Mouse (Mus musculus) kidney, embryonic 16.5 days (tissue): ENCODE measurements at regions not wholly inside any gene's neighbourhood (a gene's known extent, or its start where the extent isn't known, plus 50 kb on each side); places are given as distances from the start of the nearest gene placed in this dataset.

Experiments used
- ATAC-seq: fragments of 200-750 bp; cut with Nextera tagmentation; 2 replicates; pipeline ENCODE4 v1.8.0; 2017; ENCODE audit warnings: moderate TSS enrichment; ENCODE audit not compliant: low FRiP score, low TSS enrichment
- H3K27ac ChIP-seq: fragments of 300-500 bp; sonication (generic); 2 replicates; pipeline ENCODE4 v1.5.1; 2014; ENCODE audit warnings: low read length
- H3K27me3 ChIP-seq: fragments of 300-500 bp; sonication (generic); 2 replicates; pipeline ENCODE4 v1.6.1; 2014; ENCODE audit warnings: low read length, control low read depth, mixed read lengths; ENCODE audit not compliant: insufficient read depth
- H3K36me3 ChIP-seq: fragments of 300-500 bp; sonication (generic); 2 replicates; pipeline ENCODE4 v1.6.1; 2014; ENCODE audit warnings: low read length, control low read depth, mixed read lengths; ENCODE audit not compliant: insufficient read depth
- H3K4me1 ChIP-seq: fragments of 300-500 bp; sonication (generic); 2 replicates; pipeline ENCODE4 v1.6.1; 2014; ENCODE audit warnings: low read length, control low read depth, mixed read lengths; ENCODE audit not compliant: insufficient read depth
- H3K4me2 ChIP-seq: fragments of 300-500 bp; sonication (generic); replicated peaks from 2 replicates; pipeline ENCODE4 v1.6.1; 2014; ENCODE audit warnings: low read depth, low read length
- H3K4me3 ChIP-seq: fragments of 300-500 bp; sonication (generic); 2 replicates; pipeline ENCODE4 v1.5.1; 2014; ENCODE audit warnings: mild to moderate bottlenecking, low read length
- H3K9ac ChIP-seq: fragments of 300-500 bp; sonication (generic); replicated peaks from 2 replicates; pipeline ENCODE4 v1.6.1; 2014; ENCODE audit warnings: low read length
- H3K9me3 ChIP-seq: fragments of 300-500 bp; sonication (generic); 2 replicates; pipeline ENCODE4 v1.6.1; 2016; ENCODE audit warnings: low read length, control low read depth
- WGBS: fragments of 180-500 bp; shearing (Covaris S2); extraction: QIAGEN DNeasy Blood & Tissue Kit; methylation state at CpG from one replicate; pipeline ENCODE4 v1.1.7; 2014; 5-methylcytosine and 5-hydroxymethylcytosine counted together

GRCm38 (mm10) chr3:150752787-150753186 lies 684.9 kb upstream of the Adgrl4 start:
- H3K9me3 ChIP-seq, result no peaks in the 10 kb centered on the region
- H3K4me2 ChIP-seq, result no peak overlapping the region
- H3K4me1 ChIP-seq, result no peaks in the 10 kb centered on the region
- H3K27me3 ChIP-seq, result no peaks in the 10 kb centered on the region
- 87% methylated on average over 1 of the region's 1 CpGs for WGBS
- H3K27ac ChIP-seq, result no peak overlapping the region
- no peak overlapping the region for H3K4me3 ChIP-seq
- no peak for ATAC-seq
- no peaks in the 10 kb centered on the region for H3K36me3 ChIP-seq
- no peak overlapping the region for H3K9ac ChIP-seq

DNA sequence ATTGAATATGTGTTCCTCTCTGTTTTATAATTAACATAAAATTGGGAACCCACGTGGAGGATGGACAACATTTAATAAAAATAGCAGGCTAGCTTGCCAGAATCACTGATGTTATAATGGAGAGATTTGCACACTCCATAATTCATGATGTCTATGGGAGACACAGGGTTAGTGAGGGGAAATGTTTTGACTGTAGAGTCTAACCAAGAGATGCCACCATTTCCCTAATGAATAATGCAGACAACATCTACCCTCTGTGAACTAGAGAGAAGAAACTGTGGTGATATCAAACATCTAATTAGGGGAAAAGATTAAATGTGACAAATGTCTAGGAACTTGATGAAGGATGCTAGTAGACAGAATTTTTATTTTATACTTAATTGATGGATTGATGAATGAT lies 677.8 kb upstream of the Adgrl4 start:
- no peak for ATAC-seq
- WGBS, result 61% methylated on average over 1 of the region's 1 CpGs

GRCm38 (mm10) chr3:150784576-150784975 lies 653.1 kb upstream of the Adgrl4 start:
- WGBS, result 82% methylated on average over 3 of the region's 3 CpGs
- Histone ChIP-seq H3K4me1 (no peaks in the 10 kb centered on the region), H3K36me3 (no peaks in the 10 kb centered on the region)

More for the DNA sequence above, 677.8 kb upstream of the Adgrl4 start:
- no peak overlapping the region for H3K27ac ChIP-seq
- H3K9me3 ChIP-seq, result no peaks in the 10 kb centered on the region
- no peak overlapping the region for H3K4me3 ChIP-seq
- no peak overlapping the region for H3K9ac ChIP-seq
- H3K4me1 ChIP-seq, result no peaks in the 10 kb centered on the region
- no peaks in the 10 kb centered on the region for H3K27me3 ChIP-seq
- H3K4me2 ChIP-seq, result no peak overlapping the region
- no peaks in the 10 kb centered on the region for H3K36me3 ChIP-seq

GRCm38 (mm10) chr3:150817807-150818206 lies 619.9 kb upstream of the Adgrl4 start:
- Histone ChIP-seq H3K9ac (no peak overlapping the region), H3K4me1 (no peaks in the 10 kb centered on the region), H3K4me2 (no peak overlapping the region), H3K4me3 (no peak overlapping the region), H3K27me3 (no peaks in the 10 kb centered on the region), H3K27ac (no peak overlapping the region), H3K36me3 (no peaks in the 10 kb centered on the region), H3K9me3 (no peaks in the 10 kb centered on the region)
- peak; percentile 76; the same call in 1 of the 2 replicates for ATAC-seq

More at GRCm38 (mm10) chr3:150784576-150784975, 653.1 kb upstream of the Adgrl4 start:
- ATAC-seq, result no peak
- H3K4me2 ChIP-seq, result no peak overlapping the region
- H3K9me3 ChIP-seq, result no peaks in the 10 kb centered on the region
- H3K27ac ChIP-seq, result no peak overlapping the region
- no peaks in the 10 kb centered on the region for H3K27me3 ChIP-seq
- H3K9ac ChIP-seq, result no peak overlapping the region
- H3K4me3 ChIP-seq, result no peak overlapping the region

- WGBS, result 87% methylated on average over 4 of the region's 4 CpGs
Measured at GRCm38 (mm10) chr3:150819369-150819768, 618.3 kb upstream of the Adgrl4 start.

GRCm38 (mm10) chr3:150820039-150820438 lies 617.6 kb upstream of the Adgrl4 start:
- no peak overlapping the region for H3K4me3 ChIP-seq
- H3K4me2 ChIP-seq, result no peak overlapping the region
- no peak overlapping the region for H3K27ac ChIP-seq
- no peaks in the 10 kb centered on the region for H3K36me3 ChIP-seq
- WGBS, result 81% methylated on average over 5 of the region's 5 CpGs
- no peak overlapping the region for H3K9ac ChIP-seq
- no peaks in the 10 kb centered on the region for H3K27me3 ChIP-seq
- no peak for ATAC-seq
- no peaks in the 10 kb centered on the region for H3K9me3 ChIP-seq
- H3K4me1 ChIP-seq, result no peaks in the 10 kb centered on the region

More at GRCm38 (mm10) chr3:150819369-150819768, 618.3 kb upstream of the Adgrl4 start:
- H3K4me1 ChIP-seq, result no peaks in the 10 kb centered on the region
- no peaks in the 10 kb centered on the region for H3K36me3 ChIP-seq
- ATAC-seq, result no peak
- H3K4me2 ChIP-seq, result no peak overlapping the region
- no peaks in the 10 kb centered on the region for H3K9me3 ChIP-seq
- no peak overlapping the region for H3K9ac ChIP-seq
- no peaks in the 10 kb centered on the region for H3K27me3 ChIP-seq
- no peak overlapping the region for H3K4me3 ChIP-seq
- H3K27ac ChIP-seq, result no peak overlapping the region

DNA sequence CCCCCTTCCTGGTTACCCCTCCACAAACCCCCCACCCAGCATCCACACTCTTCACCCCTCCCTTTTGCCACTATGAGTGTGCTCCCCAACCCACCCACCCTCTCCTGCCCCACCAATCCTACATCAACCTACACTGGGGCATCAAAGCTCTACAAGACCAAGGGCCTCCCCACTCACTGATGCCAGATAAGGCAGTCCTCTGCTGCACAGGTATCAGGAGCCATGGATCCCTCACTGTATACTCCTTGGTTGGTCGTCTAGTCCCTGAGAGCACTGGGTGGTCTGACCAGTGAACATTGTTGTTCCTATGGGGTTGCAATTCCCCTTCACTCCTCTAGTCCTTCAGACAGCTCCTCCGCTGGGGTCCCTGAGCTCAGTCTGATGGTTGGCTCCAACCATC lies 591.7 kb upstream of the Adgrl4 start:
- H3K27me3 ChIP-seq, result no peaks in the 10 kb centered on the region
- H3K4me2 ChIP-seq, result no peak overlapping the region
- H3K36me3 ChIP-seq, result no peaks in the 10 kb centered on the region
- no peak overlapping the region for H3K9ac ChIP-seq
- H3K4me1 ChIP-seq, result no peaks in the 10 kb centered on the region
- no peaks in the 10 kb centered on the region for H3K9me3 ChIP-seq
- no peak overlapping the region for H3K27ac ChIP-seq
- 86% methylated on average over 2 of the region's 2 CpGs for WGBS
- no peak for ATAC-seq
- H3K4me3 ChIP-seq, result no peak overlapping the region

GRCm38 (mm10) chr3:150852107-150852506 lies 585.6 kb upstream of the Adgrl4 start:
- Histone ChIP-seq H3K9me3 (no peaks in the 10 kb centered on the region), H3K9ac (no peak overlapping the region), H3K4me1 (no peaks in the 10 kb centered on the region), H3K4me2 (no peak overlapping the region), H3K4me3 (no peak overlapping the region), H3K27me3 (no peaks in the 10 kb centered on the region), H3K27ac (no peak overlapping the region), H3K36me3 (no peaks in the 10 kb centered on the region)
- ATAC-seq, result no peak
- 69% methylated on average over 4 of the region's 4 CpGs for WGBS

- no peaks in the 10 kb centered on the region for H3K9me3 ChIP-seq
- H3K36me3 ChIP-seq, result no peaks in the 10 kb centered on the region
- H3K4me3 ChIP-seq, result no peak overlapping the region
- no peak overlapping the region for H3K9ac ChIP-seq
- 68% methylated on average over 2 of the region's 2 CpGs for WGBS
- no peaks in the 10 kb centered on the region for H3K27me3 ChIP-seq
- H3K4me1 ChIP-seq, result no peaks in the 10 kb centered on the region
- ATAC-seq, result no peak
- H3K27ac ChIP-seq, result no peak overlapping the region
- H3K4me2 ChIP-seq, result no peak overlapping the region
Measured at GRCm38 (mm10) chr3:150896668-150897067, 541.0 kb upstream of the Adgrl4 start.

DNA sequence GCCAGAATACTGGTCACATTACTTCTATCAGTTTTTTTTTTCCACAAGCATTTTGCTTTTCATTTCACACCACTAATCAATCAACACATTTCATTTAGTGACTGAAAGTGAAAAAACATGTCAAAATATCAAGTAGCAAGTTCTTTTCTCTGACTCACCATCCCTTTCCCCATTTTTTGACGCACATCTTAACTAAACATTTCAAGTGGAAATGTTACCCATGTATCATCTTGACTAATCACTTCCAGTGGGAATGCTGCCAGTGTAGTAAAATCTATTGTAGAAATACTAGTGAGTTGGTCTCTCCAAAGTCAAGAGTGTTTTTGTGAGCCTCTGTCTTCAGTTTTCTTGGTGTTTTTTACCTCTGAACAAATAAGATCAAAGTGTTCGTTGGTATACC lies 527.6 kb upstream of the Adgrl4 start:
- Histone ChIP-seq H3K36me3 (no peaks in the 10 kb centered on the region), H3K4me2 (no peak overlapping the region), H3K4me1 (no peaks in the 10 kb centered on the region), H3K27me3 (no peaks in the 10 kb centered on the region), H3K27ac (no peak overlapping the region), H3K9ac (no peak overlapping the region), H3K4me3 (no peak overlapping the region), H3K9me3 (no peaks in the 10 kb centered on the region)
- 54% methylated on average over 2 of the region's 2 CpGs for WGBS
- no peak for ATAC-seq

DNA sequence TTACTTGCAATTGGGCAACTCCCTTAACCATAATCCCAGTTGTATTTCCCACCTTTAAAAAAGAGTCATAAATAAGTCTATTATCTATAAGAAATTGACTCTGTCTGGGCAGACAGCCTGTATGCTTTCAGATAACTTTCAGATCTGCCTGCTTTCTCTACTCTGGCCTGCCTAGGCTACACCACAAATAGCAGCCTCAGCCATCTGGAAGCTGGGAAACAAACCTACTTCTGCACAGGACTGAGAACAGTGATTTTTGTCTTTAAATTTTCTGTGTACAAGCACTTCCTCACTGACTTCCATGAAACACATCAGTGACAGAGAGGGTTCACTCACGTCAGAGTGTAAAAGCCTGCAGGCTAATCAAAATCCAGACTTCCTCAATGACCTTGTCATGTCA lies 482.8 kb upstream of the Adgrl4 start:
- H3K27me3 ChIP-seq, result no peaks in the 10 kb centered on the region
- ATAC-seq, result no peak
- H3K4me3 ChIP-seq, result no peak overlapping the region
- no peak overlapping the region for H3K9ac ChIP-seq
- no peaks in the 10 kb centered on the region for H3K4me1 ChIP-seq
- 64% methylated on average over 1 of the region's 1 CpGs for WGBS
- no peaks in the 10 kb centered on the region for H3K36me3 ChIP-seq
- no peaks in the 10 kb centered on the region for H3K9me3 ChIP-seq
- H3K4me2 ChIP-seq, result no peak overlapping the region
- H3K27ac ChIP-seq, result no peak overlapping the region
